Mouse (Mus musculus) ES-E14 (cell line): ENCODE measurements around the gene Tcp10c.
"Not testable (repeated sequence)": the region's sequence is repeated elsewhere in the genome, so short reads cannot be mapped to it uniquely, and the experiment has no call there.

ENCODE experiments used
- CHD2 ChIP-seq: IDR thresholded peaks from 2 replicates; pipeline ENCODE4 v1.6.1; 2014; ENCODE audit warnings: mild to moderate bottlenecking, low read depth, low read length, inconsistent platforms
- HCFC1 ChIP-seq: IDR thresholded peaks from 2 replicates; pipeline ENCODE4 v1.6.1; 2012; ENCODE audit warnings: low read length, inconsistent platforms, borderline replicate concordance; ENCODE audit not compliant: insufficient read depth
- MAFK ChIP-seq: IDR thresholded peaks from 2 replicates; pipeline ENCODE4 v1.6.1; 2014; ENCODE audit warnings: mild to moderate bottlenecking, low read depth, low read length, inconsistent platforms; ENCODE audit not compliant: insufficient read depth
- ZC3H11A ChIP-seq: IDR thresholded peaks from 2 replicates; pipeline ENCODE4 v1.6.1; 2012; ENCODE audit warnings: low read depth, mild to moderate bottlenecking, inconsistent platforms, low read length, borderline replicate concordance
- ZNF384 ChIP-seq: IDR thresholded peaks from 2 replicates; pipeline ENCODE4 v1.6.1; 2012; ENCODE audit warnings: low read depth, low read length, inconsistent platforms

DNA sequence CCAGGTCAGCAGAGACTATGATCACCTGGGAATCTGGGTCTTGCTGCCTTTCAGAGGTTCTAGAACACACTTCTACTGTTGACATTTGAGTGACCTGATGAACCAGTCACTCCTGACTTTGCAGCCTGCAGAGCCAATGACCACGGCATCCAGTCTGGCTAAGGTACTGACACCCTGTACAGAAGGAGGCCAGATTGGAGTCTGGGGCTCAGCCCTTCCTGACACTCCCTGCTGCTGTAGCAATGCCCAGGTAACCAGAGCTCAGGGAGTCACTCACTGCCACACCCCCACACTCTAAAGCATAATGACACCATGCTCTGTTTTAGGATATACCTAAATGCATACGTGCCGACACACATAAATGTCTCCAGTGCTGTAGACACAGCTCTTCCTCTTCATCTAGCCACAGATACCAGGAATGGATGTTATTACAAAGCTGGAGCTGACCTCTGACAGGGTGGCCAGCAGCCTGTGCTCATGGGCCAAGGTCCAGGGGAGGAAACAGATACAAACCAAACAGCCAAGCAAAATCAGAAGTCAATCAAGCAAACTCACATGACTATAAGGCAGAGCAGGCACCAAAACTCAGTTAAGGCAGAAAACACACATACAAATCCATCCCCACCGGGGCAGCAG lies 53.4 kb downstream of the Tcp10c start:
- TF ChIP-seq CHD2, MAFK, ZNF384, HCFC1, ZC3H11A: not testable (repeated sequence)
